20 mouse cellular contexts compared by ENCODE assay signal in the genomic region with DNA sequence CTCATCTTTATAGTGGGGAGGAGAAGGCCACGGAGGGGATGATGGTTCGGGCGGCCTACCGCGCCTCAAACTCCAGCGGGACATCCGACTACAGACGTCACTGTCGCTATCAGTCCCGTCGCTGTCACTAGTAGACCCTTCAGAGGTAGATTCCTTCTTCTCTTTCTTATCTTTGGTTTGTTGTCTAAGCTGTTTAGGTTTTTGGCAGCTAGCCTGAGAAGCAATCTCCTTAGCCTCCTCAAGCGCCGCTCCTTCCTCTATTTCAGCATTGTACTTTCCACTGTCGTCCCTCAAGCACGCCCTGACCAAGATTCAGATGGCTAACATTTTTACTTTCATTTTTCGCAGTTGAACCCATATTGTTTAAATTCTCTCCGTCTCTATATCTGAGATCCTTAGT.
"Had no signal": no experiment of that assay in that cellular context is flagged by ENCODE, and none has a peak within 500 bp of the region (broad histone marks: within the 10 kb centered on the region; RNA-seq: fewer than 3 reads in every experiment).

No protein-coding gene starts in this region.

- DNase-seq: liver, postnatal 0 days; lung, postnatal 14 days; lung, postnatal 36 days; retina, postnatal 1 day; right cerebral cortex, adult 18-20 months; right cerebral cortex, postnatal 25 days; right cerebral cortex, postnatal 4 days; spleen, adult 18-20 months; thymus, adult 2 months; thymus, postnatal 25 days; thymus, postnatal 4 days had no signal

- H3K4me2 ChIP-seq: liver, embryonic 15.5 days; lung, embryonic 15.5 days; midbrain, embryonic 11.5 days; midbrain, embryonic 13.5 days; midbrain, embryonic 15.5 days; neural tube, embryonic 12.5 days had no signal

- H3K27ac ChIP-seq: liver, embryonic 15.5 days; lung, embryonic 15.5 days; macrophage; midbrain, embryonic 13.5 days; midbrain, embryonic 15.5 days; neural tube, embryonic 12.5 days had no signal

- ATAC-seq: liver, postnatal 0 days; lung, postnatal 0 days; midbrain, embryonic 13.5 days; midbrain, embryonic 15.5 days had no signal

- H3K4me1 ChIP-seq: lung, embryonic 15.5 days; neural tube, embryonic 12.5 days had no signal

- H3K9me3 ChIP-seq: liver, embryonic 15.5 days; lung, embryonic 15.5 days; midbrain, embryonic 13.5 days; midbrain, embryonic 15.5 days; neural tube, embryonic 12.5 days had no signal

- H3K27me3 ChIP-seq: liver, embryonic 15.5 days; lung, embryonic 15.5 days; midbrain, embryonic 13.5 days; midbrain, embryonic 15.5 days; neural tube, embryonic 12.5 days had no signal

- H3K36me3 ChIP-seq: liver, embryonic 15.5 days; lung, embryonic 15.5 days; midbrain, embryonic 13.5 days; midbrain, embryonic 15.5 days; neural tube, embryonic 12.5 days had no signal

- H3K9ac ChIP-seq: liver, embryonic 15.5 days; liver, postnatal 0 days; lung, embryonic 15.5 days; midbrain, embryonic 13.5 days; midbrain, embryonic 15.5 days; neural tube, embryonic 12.5 days had no signal

- H3K4me3 ChIP-seq: liver, embryonic 15.5 days; lung, embryonic 15.5 days; megakaryocyte, embryonic 14.5 days; midbrain, embryonic 13.5 days; midbrain, embryonic 15.5 days; neural tube, embryonic 12.5 days had no signal
